Mouse (Mus musculus) gastrocnemius, postnatal 14 days (tissue): ENCODE measurements around the gene Zfp456. TPM values are rescaled to one million over a fixed set of nuclear protein-coding genes. Genes with fewer than 3 reads are reported as not detected.

Source experiments
- total RNA-seq, 2 experiments: library from RNA; stranded (reverse); gene quantifications; 2 replicates each; pipeline ENCODE4 v1.2.3; 2021

The Zfp456 gene
- total RNA-seq, 2 experiments from 2014 or later, result 0.18 to 0.21 TPM

Other genes with a start within 250 kb of the Zfp456 start
- gene Rsl1, start 202.6 kb downstream of the Zfp456 start, total RNA-seq, result 1 to 10 TPM; 1.5 to 1.7 TPM
- gene Zfp455, start 181.3 kb downstream of the Zfp456 start, total RNA-seq, result under 1 TPM; 0.44 to 0.66 TPM
- gene Zfp458, start 97.3 kb downstream of the Zfp456 start, total RNA-seq, result 1 to 10 TPM; 1.1 to 1.2 TPM
- gene Zfp457, start 69.3 kb downstream of the Zfp456 start, total RNA-seq, result 1 to 10 TPM in 1 of 2 experiments, under 1 TPM in 1; 0.80 to 2.0 TPM
- 1 to 10 TPM; 1.2 TPM for gene Zfp595, start 43.2 kb downstream of the Zfp456 start, total RNA-seq
- under 1 TPM in 1 of 2 experiments, not detected in 1; 0.66 TPM for gene Gm28044, start 15.3 kb downstream of the Zfp456 start, total RNA-seq
- gene Zfp953, start 15.2 kb downstream of the Zfp456 start, total RNA-seq, result under 1 TPM; 0.89 to 0.90 TPM
- under 1 TPM; 0.35 TPM for gene Gm28041, start 77 bp downstream of the Zfp456 start, total RNA-seq
- 1 to 10 TPM in 1 of 2 experiments, under 1 TPM in 1; 0.64 to 1.8 TPM for gene Zfp429, start 24.0 kb upstream of the Zfp456 start, total RNA-seq
- gene Zfp459, start 45.6 kb upstream of the Zfp456 start, total RNA-seq, result under 1 TPM; 0.20 to 0.21 TPM
- gene Zfp874a, start 75.8 kb upstream of the Zfp456 start, total RNA-seq, result 1 to 10 TPM; 3.0 to 4.2 TPM
- gene Zfp874b, start 108.4 kb upstream of the Zfp456 start, total RNA-seq, result 1 to 10 TPM; 6.5 to 8.4 TPM
- gene Zfp58, start 124.7 kb upstream of the Zfp456 start, total RNA-seq, result 1 to 10 TPM; 3.6 to 3.7 TPM
- gene Gm26965, start 150.3 kb upstream of the Zfp456 start, total RNA-seq, result under 1 TPM in 1 of 2 experiments, not detected in 1; 0.23 TPM
- 1 to 10 TPM; 5.1 to 5.8 TPM for gene Zfp87, start 150.4 kb upstream of the Zfp456 start, total RNA-seq
- 1 to 10 TPM; 2.1 to 2.6 TPM for gene Zfp748, start 178.0 kb upstream of the Zfp456 start, total RNA-seq
- 1 to 10 TPM; 2.4 to 2.8 TPM for gene Zfp729b, start 233.9 kb upstream of the Zfp456 start, total RNA-seq